Mouse (Mus musculus): ENCODE results near the gene Btbd11.

GRCm38 (mm10) chr10:85608550-85609278 lies 222.1 kb downstream of the Btbd11 start:
- TF ChIP-seq CTCF (IDR thresholded peaks at IDR 0.05; ENCODE audit: extremely low read depth, insufficient read length, insufficient replicate concordance, low read depth, low read length) (no peak), POLR2A (IDR thresholded peaks at IDR 0.05; ENCODE audit: low read depth, low read length) (no peak)

Data from small intestine, adult 2 months (tissue).